Mouse (Mus musculus) embryonic facial prominence, embryonic 12.5 days (tissue): ENCODE results near the gene Hist2h2aa2. TPM values are rescaled to one million over a fixed set of nuclear protein-coding genes. Genes with fewer than 3 reads are reported as not detected.
A peak's percentile ranks its signal among the peaks of the same experiment; 100 is the strongest.
"Not testable (repeated sequence)": the region's sequence is repeated elsewhere in the genome, so short reads cannot be mapped to it uniquely, and the experiment has no call there.

Experiments
- ATAC-seq: fragments of 200-750 bp; cut with Nextera tagmentation; 2 replicates; pipeline ENCODE4 v1.8.0; 2017; ENCODE audit not compliant: insufficient number of reproducible peaks, insufficient read depth, low FRiP score, low TSS enrichment
- H3K27ac ChIP-seq: fragments of 300-500 bp; sonication (generic); 2 replicates; pipeline ENCODE4 v1.5.1; 2016; ENCODE audit warnings: mild to moderate bottlenecking
- H3K27me3 ChIP-seq: fragments of 300-500 bp; sonication (generic); 2 replicates; pipeline ENCODE4 v1.6.1; 2016; ENCODE audit warnings: mild to moderate bottlenecking, moderate library complexity
- H3K36me3 ChIP-seq: fragments of 300-500 bp; sonication (generic); 2 replicates; pipeline ENCODE4 v1.6.1; 2016; ENCODE audit warnings: mild to moderate bottlenecking
- H3K4me1 ChIP-seq: fragments of 300-500 bp; sonication (generic); 2 replicates; pipeline ENCODE4 v1.6.1; 2016
- H3K4me2 ChIP-seq: fragments of 300-500 bp; sonication (generic); replicated peaks from 2 replicates; pipeline ENCODE4 v1.6.1; 2016; ENCODE audit warnings: mild to moderate bottlenecking, moderate library complexity
- H3K4me3 ChIP-seq: fragments of 300-500 bp; sonication (generic); 2 replicates; pipeline ENCODE4 v1.5.1; 2016; ENCODE audit warnings: mild to moderate bottlenecking
- H3K9ac ChIP-seq: fragments of 300-500 bp; sonication (generic); 2 replicates; pipeline ENCODE4 v1.6.1; 2016; ENCODE audit warnings: mild to moderate bottlenecking, moderate library complexity
- H3K9me3 ChIP-seq: fragments of 300-500 bp; sonication (generic); 2 replicates; pipeline ENCODE4 v1.6.1; 2016; ENCODE audit warnings: mild to moderate bottlenecking, moderate library complexity
- WGBS: fragments of 180-500 bp; shearing (Covaris S2); methylation state at CpG from one replicate; pipeline ENCODE4 v1.1.7; 2016; 5-methylcytosine and 5-hydroxymethylcytosine counted together
- polyA plus RNA-seq: library from polyadenylated mRNA; unstranded; fragments of >200 nt; fragmentation: Nextera tagmentation; extraction: Ambion mirVana; gene quantifications from 2 replicates; pipeline ENCODE4 v1.2.1, GENCODE M21; 2016

Hist2h2aa2 gene
- polyA plus RNA-seq, 1 experiment from 2014 or later = 45.4 TPM

- Histone ChIP-seq H3K4me3 (no peak overlapping the region), H3K9ac (no peak overlapping the region)
- 69% methylated on average over 2 of the region's 2 CpGs for WGBS
Observed at GRCm38 (mm10) chr3:96228828-96229227, 11.2 kb downstream of the Hist2h2aa2 start.

GRCm38 (mm10) chr3:96226695-96227648 lies 13.1 kb downstream of the Hist2h2aa2 start:
- 61% methylated on average over 8 of the region's 8 CpGs for WGBS
- H3K4me2 ChIP-seq = no peak overlapping the region
- ATAC-seq = no peak
- no peaks in the 10 kb centered on the region for H3K9me3 ChIP-seq
- H3K36me3 ChIP-seq = no peaks in the 10 kb centered on the region
- no peak overlapping the region for H3K9ac ChIP-seq
- no peak overlapping the region for H3K27ac ChIP-seq
- H3K4me3 ChIP-seq = no peak overlapping the region
- H3K4me1 ChIP-seq = peaks cover 8% of the 10 kb centered on the region
- no peaks in the 10 kb centered on the region for H3K27me3 ChIP-seq

More at GRCm38 (mm10) chr3:96228828-96229227, 11.2 kb downstream of the Hist2h2aa2 start:
- no peaks in the 10 kb centered on the region; the same call in 1 of the 2 replicates for H3K4me1 ChIP-seq
- ATAC-seq = no peak
- no peaks in the 10 kb centered on the region for H3K9me3 ChIP-seq
- no peaks in the 10 kb centered on the region for H3K27me3 ChIP-seq
- no peak overlapping the region for H3K27ac ChIP-seq
- H3K4me2 ChIP-seq = no peak overlapping the region
- no peaks in the 10 kb centered on the region for H3K36me3 ChIP-seq

GRCm38 (mm10) chr3:96225421-96225820 lies 14.7 kb downstream of the Hist2h2aa2 start:
- Histone ChIP-seq H3K27me3 (no peaks in the 10 kb centered on the region), H3K9ac (no peak overlapping the region), H3K4me3 (no peak overlapping the region), H3K4me2 (no peak overlapping the region; the same call in 1 of the 2 replicates), H3K9me3 (no peaks in the 10 kb centered on the region), H3K4me1 (peaks cover 12% of the 10 kb centered on the region), H3K27ac (no peak overlapping the region), H3K36me3 (no peaks in the 10 kb centered on the region)
- no peak for ATAC-seq
- WGBS = 31% methylated on average over 2 of the region's 2 CpGs

- no peaks in the 10 kb centered on the region for H3K27me3 ChIP-seq
- WGBS = 93% methylated on average over 4 of the region's 4 CpGs
- no peaks in the 10 kb centered on the region for H3K9me3 ChIP-seq
- H3K4me2 ChIP-seq = peak overlapping the region; percentile 57
- no peak overlapping the region for H3K9ac ChIP-seq
- H3K27ac ChIP-seq = no peak overlapping the region
- ATAC-seq = no peak
- H3K4me1 ChIP-seq = peaks cover 18% of the 10 kb centered on the region
- no peaks in the 10 kb centered on the region for H3K36me3 ChIP-seq
- H3K4me3 ChIP-seq = no peak overlapping the region
Observed at GRCm38 (mm10) chr3:96222774-96223173, 17.3 kb downstream of the Hist2h2aa2 start.

GRCm38 (mm10) chr3:96221640-96222038 lies 18.4 kb downstream of the Hist2h2aa2 start:
- H3K4me1 ChIP-seq = peaks cover 18% of the 10 kb centered on the region
- peak overlapping the region; percentile 89 for H3K9ac ChIP-seq
- H3K27me3 ChIP-seq = no peaks in the 10 kb centered on the region
- peak overlapping the region; percentile 65 for H3K4me3 ChIP-seq
- peak overlapping the region; percentile 99 for H3K27ac ChIP-seq
- WGBS = 18% methylated on average over 9 of the region's 9 CpGs
- H3K36me3 ChIP-seq = no peaks in the 10 kb centered on the region
- no peak for ATAC-seq
- no peaks in the 10 kb centered on the region for H3K9me3 ChIP-seq
- H3K4me2 ChIP-seq = peak overlapping the region; percentile 57

GRCm38 (mm10) chr3:96220765-96221639 lies 19.1 kb downstream of the Hist2h2aa2 start, which contains the start of the genes Hist2h2ac and Hist2h2be:
Hist2h2ac (minus strand) TSS chr3:96220880.
Hist2h2be (plus strand) TSS chr3:96221119.
- peak within 1 kb of the TSS; percentile 99 for H3K27ac ChIP-seq
- no peaks in the 10 kb centered on the region for H3K9me3 ChIP-seq
- no peaks in the 10 kb centered on the region for H3K27me3 ChIP-seq
- H3K4me1 ChIP-seq = peaks cover 18% of the 10 kb centered on the region
- under 1% methylated on average over 43 of the region's 43 CpGs for WGBS
- peak; percentile 94 for ATAC-seq
- peak within 1 kb of the TSS; percentile 57 for H3K4me2 ChIP-seq
- H3K4me3 ChIP-seq = peak within 1 kb of the TSS; percentile 65
- peak within 1 kb of the TSS; percentile 89 for H3K9ac ChIP-seq
- no peaks in the 10 kb centered on the region for H3K36me3 ChIP-seq

- not testable (repeated sequence) for H3K36me3 ChIP-seq
- Histone ChIP-seq H3K4me1 (peaks cover 18% of the 10 kb centered on the region), H3K9ac (peak overlapping the region; percentile 89)
Observed at GRCm38 (mm10) chr3:96220131-96220764, 19.8 kb downstream of the Hist2h2aa2 start.

GRCm38 (mm10) chr3:96219661-96220130 lies 20.4 kb downstream of the Hist2h2aa2 start, which contains the start of the genes Bola1 and Hist2h2ab:
Bola1 (minus strand) TSS chr3:96219709.
Hist2h2ab (plus strand) TSS chr3:96219865.
- H3K4me2 ChIP-seq = peak within 1 kb of the TSS; percentile 57
- no peaks in the 10 kb centered on the region for H3K27me3 ChIP-seq
- ATAC-seq = peak; percentile 69
- H3K27ac ChIP-seq = peak within 1 kb of the TSS; percentile 99
- H3K4me3 ChIP-seq = peak within 1 kb of the TSS; percentile 65
- H3K4me1 ChIP-seq = peaks cover 18% of the 10 kb centered on the region
- peak within 1 kb of the TSS; percentile 89 for H3K9ac ChIP-seq
- H3K9me3 ChIP-seq = no peaks in the 10 kb centered on the region
- WGBS = under 1% methylated on average over 37 of the region's 37 CpGs
- H3K36me3 ChIP-seq = no peaks in the 10 kb centered on the region

More at GRCm38 (mm10) chr3:96220131-96220764, 19.8 kb downstream of the Hist2h2aa2 start:
- not testable (repeated sequence) for H3K9me3 ChIP-seq, H3K27me3 ChIP-seq, ATAC-seq
- under 1% methylated on average over 30 of the region's 47 CpGs for WGBS
- peak overlapping the region; percentile 57 for H3K4me2 ChIP-seq
- peak overlapping the region; percentile 99 for H3K27ac ChIP-seq
- peak overlapping the region; percentile 65 for H3K4me3 ChIP-seq

- peak overlapping the region; percentile 57 for H3K4me2 ChIP-seq
- no peaks in the 10 kb centered on the region for H3K9me3 ChIP-seq
- H3K27ac ChIP-seq = peak overlapping the region; percentile 99
- WGBS = under 1% methylated on average over 12 of the region's 12 CpGs
- peak overlapping the region; percentile 89 for H3K9ac ChIP-seq
- H3K4me1 ChIP-seq = peaks cover 18% of the 10 kb centered on the region
- no peaks in the 10 kb centered on the region for H3K27me3 ChIP-seq
- ATAC-seq = no peak
- H3K4me3 ChIP-seq = peak overlapping the region; percentile 65
- no peaks in the 10 kb centered on the region for H3K36me3 ChIP-seq
Observed at GRCm38 (mm10) chr3:96219191-96219641, 20.9 kb downstream of the Hist2h2aa2 start.

GRCm38 (mm10) chr3:96209242-96209641 lies 30.8 kb downstream of the Hist2h2aa2 start:
- no peak overlapping the region for H3K9ac ChIP-seq
- ATAC-seq = no peak
- no peaks in the 10 kb centered on the region for H3K4me1 ChIP-seq
- no peaks in the 10 kb centered on the region for H3K36me3 ChIP-seq
- H3K27ac ChIP-seq = no peak overlapping the region
- no peak overlapping the region for H3K4me2 ChIP-seq
- no peak overlapping the region for H3K4me3 ChIP-seq
- WGBS = 20% methylated on average over 15 of the region's 15 CpGs
- H3K27me3 ChIP-seq = no peaks in the 10 kb centered on the region
- H3K9me3 ChIP-seq = no peaks in the 10 kb centered on the region
